Mouse (Mus musculus) regulatory T cell (primary cell): ENCODE results near the gene Scfd2.

Source experiments
- in situ Hi-C: fragments of 300-600 bp; cut with MboI, MseI; formaldehyde crosslinking; loops from one replicate; pipeline ENCODE4 v1.15.1; 2025; ENCODE audit warnings: high pct_unique_total_duplicates

Gene Scfd2

GRCm38 (mm10) chr5:74281480-74281879 lies 250.1 kb downstream of the Scfd2 start:
- in situ Hi-C loops = loop anchor here (5.0 kb wide), 2 partner anchors 344 to 424 kb away; no protein-coding TSS in a partner anchor

GRCm38 (mm10) chr5:74279673-74280072 lies 251.9 kb downstream of the Scfd2 start:
- in situ Hi-C loops = loop anchor here (5.0 kb wide), 2 partner anchors 342 to 422 kb away; no protein-coding TSS in a partner anchor

DNA sequence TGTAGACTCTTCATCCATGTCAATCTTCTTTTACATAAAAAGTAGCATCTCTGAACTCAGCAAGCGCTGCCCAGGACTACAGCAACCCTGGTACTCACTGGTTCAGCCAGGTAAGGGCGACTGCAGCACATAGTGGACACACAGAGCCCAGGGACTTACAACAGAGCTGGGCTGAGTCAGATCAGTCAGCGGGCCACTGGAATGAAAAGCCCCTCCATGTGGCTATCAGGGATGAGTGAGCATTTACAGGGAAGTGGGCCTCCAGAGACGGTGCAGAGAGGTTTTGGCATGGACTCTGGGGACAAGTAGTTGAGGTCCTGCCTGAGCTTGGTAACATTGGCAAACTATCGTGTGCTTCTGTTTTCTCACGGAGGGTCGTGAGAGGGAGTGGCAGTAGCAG lies 253.1 kb downstream of the Scfd2 start:
- in situ Hi-C loops = no loop called here

GRCm38 (mm10) chr5:74277712-74278111 lies 253.8 kb downstream of the Scfd2 start:
- in situ Hi-C loops = no loop called here

DNA sequence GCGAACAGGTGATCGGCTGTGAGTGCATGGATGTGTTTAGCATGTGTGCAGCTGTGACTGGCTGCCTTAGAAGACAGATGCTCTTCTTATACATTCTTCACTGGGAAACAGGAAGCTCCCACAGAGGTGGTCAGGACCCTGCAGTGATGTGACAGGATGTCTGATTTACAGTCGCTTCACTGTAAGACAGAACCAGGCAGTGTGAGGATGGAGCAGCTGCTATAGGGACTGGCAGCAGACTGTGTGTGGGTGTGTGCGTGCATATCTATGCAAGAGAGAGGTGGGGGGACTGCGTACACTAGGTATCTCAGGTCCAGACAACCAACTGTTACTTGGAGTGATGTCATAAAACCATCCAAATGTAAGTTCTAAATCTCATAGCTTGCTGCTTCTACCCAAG lies 254.3 kb downstream of the Scfd2 start:
- in situ Hi-C loops = no loop called here

DNA sequence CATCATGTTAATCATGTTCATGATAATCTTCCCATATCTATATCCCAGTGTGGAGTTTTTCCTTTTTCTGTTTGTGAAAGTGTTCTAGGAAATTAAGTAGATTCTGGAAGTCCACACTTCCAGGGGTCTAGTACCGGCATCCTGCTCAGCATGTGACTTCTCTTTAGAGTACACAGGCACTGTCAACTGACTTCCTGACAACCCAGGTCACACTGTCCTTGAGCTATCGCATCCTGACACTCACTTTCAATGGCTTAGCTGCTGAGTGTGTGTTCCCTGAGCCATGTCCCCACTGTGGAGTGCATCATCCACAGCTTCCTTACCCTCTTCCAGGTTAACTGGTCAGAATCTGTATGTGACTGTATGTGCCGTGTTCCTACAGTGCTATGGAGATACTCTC lies 258.2 kb downstream of the Scfd2 start:
- in situ Hi-C loops = no loop called here

DNA sequence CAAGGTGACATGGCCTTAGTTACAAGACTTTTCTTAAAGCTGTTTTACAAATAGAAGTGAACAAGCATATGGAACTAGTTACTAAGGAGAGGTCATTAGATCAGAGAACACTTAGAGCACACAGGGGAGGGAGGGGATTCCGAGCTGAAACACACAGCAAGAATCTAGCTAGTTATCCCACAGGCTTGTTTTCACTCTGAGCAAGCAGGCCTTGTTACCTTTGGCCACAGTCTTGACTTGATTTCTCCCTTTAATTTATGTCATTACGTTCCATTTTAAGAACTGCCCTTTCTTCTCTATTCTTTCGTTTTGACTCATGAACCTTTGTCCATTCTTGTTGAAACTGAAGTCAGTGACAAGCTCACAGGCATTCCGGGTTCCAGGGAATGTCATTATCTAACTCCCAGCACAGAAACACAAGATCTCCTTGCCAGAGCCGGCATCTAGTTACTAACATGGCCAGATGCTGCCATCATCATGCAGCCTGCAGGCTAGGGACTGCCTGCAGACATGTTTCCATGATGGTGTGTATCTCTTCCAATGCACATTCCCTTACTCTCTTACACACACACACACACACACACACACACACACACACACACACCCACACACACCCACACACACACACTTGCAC lies 263.7 kb downstream of the Scfd2 start:
- in situ Hi-C loops = loop anchor here (5.0 to 10.0 kb wide), 2 partner anchors 66 to 173 kb away; no protein-coding TSS in a partner anchor

- in situ Hi-C loops = loop anchor here (5.0 to 10.0 kb wide), 2 partner anchors 65 to 172 kb away; no protein-coding TSS in a partner anchor
These were observed 264.4 kb downstream of the Scfd2 start for GRCm38 (mm10) chr5:74267196-74267595.

GRCm38 (mm10) chr5:74266476-74266819 lies 265.1 kb downstream of the Scfd2 start:
- in situ Hi-C loops = loop anchor here (5.0 to 10.0 kb wide), 2 partner anchors 64 to 172 kb away; no protein-coding TSS in a partner anchor

DNA sequence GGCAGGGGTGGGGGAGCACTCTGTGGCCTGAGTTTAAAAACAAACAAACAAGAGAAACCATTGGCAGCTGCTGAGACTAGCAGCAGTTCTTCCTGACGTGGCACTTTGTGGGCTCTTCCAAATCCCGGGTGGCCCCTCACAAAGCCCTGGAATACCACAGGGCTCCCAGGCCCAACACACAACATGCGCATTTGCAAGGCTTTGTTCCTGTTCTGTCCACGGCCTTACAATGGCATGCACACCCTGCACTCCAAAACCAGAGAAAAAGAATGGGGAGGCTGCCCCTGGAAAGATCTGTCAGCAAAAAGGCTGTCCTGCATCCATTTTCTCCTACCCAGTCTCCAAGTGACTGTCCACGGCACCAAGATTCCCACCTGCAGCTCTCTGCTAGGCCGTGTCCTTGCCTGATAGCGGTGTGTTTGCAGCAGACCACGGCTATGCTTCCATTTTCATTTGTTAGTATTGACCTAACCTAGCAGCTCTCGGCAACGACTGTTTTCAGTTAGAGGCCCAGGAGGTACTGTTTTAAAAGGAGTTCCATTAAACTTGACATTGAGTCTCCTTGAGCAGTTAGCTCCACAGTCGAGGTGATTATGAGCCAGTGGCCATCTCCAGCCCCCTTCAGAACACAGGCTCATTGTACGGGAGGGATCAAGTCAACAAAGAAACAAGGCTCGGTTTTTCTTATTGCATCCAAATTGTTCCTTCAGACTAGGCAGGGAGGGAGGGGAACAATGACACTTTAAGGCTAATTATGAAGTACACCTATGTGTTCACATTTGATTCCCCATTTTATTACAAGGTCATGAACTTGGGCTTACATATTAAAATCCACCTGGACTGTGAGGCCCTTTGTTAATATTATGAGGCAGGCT lies 265.7 kb downstream of the Scfd2 start:
- in situ Hi-C loops = loop anchor here (5.0 to 10.0 kb wide), 2 partner anchors 64 to 171 kb away; no protein-coding TSS in a partner anchor

DNA sequence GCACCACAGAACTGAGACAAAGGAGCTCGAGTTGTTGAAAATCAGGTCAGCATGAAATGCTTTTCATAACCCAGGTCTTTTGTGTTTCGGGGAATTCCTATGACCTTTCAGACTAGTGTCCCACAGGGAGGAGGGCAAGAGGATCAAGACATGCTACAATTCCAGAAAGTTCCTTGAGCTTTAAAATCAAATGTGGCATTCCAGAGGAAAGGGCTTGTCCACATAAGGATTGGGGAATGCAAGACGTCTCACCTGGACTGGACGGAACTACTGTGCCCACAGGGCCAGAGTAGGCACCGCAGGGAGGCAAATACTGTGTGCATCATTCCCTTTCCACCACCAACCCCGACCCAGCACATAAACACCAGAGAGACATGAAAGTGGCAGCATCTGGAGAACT lies 266.4 kb downstream of the Scfd2 start:
- in situ Hi-C loops = loop anchor here (5.0 to 10.0 kb wide), 2 partner anchors 63 to 170 kb away; no protein-coding TSS in a partner anchor

GRCm38 (mm10) chr5:74264541-74264940 lies 267.0 kb downstream of the Scfd2 start:
- in situ Hi-C loops = loop anchor here (10.0 kb wide), 1 partner anchor 170 kb away; no protein-coding TSS in a partner anchor

DNA sequence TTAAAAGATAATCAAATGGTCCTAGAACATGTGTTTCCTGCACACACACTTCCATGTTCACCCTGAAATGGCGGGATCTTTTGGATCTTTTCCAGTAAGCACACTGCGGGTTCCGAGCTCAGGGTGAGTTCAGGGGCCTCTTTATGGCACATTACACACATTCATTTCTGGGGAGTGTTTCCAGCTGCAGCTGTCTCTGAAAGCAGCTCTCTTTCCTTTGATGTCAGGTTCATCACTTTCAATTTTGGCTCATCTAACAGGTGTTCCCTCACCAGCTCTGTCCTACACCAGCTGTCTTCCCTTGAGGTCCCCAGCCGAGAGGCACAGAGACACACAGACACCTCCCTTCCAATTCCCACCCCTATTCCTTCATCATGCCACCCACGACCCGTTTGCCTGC lies 270.5 kb downstream of the Scfd2 start:
- in situ Hi-C loops = loop anchor here (10.0 kb wide), 1 partner anchor 166 kb away; no protein-coding TSS in a partner anchor

GRCm38 (mm10) chr5:74260378-74260809 lies 271.2 kb downstream of the Scfd2 start:
- in situ Hi-C loops = loop anchor here (10.0 kb wide), 1 partner anchor 166 kb away; no protein-coding TSS in a partner anchor

DNA sequence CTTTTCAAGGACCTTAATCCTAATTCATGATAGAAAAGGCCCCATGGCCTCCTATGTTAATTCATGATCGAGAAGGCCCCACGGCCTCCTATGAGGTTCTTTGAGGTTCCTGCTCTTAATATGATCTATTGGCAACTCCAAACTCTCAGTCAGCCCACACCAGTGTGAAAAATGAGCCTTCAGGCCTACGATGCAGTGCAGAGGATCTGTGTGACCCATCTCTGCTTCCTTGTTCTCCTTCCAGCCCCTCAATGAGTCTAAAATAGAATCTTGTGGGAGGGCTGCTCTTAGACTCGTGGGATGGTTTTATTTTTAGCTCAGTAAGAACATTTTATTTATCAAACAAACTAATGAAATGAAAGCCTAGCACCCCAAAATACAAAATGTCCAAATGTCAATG lies 274.9 kb downstream of the Scfd2 start:
- in situ Hi-C loops = no loop called here

DNA sequence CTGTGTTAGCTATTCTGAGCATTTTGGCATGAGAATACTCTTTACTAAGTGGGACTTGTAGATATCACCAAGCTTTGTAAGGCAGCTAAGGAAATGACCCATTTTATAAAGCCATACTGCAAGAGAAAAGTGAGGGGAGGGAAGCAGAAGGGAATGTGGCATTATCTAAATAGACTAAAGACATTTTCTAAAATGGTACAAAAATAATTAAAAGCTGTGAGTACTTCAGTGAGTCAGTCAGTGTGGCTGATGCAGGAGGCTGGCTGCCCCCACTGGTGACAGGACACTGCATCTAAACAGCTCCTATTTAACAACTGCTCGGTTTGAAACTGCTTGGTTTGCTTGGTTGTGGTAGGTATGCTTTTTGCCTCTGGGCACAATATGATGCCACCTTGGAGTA lies 276.6 kb downstream of the Scfd2 start:
- in situ Hi-C loops = no loop called here

- in situ Hi-C loops = no loop called here
These were observed 277.7 kb downstream of the Scfd2 start for GRCm38 (mm10) chr5:74253724-74254328.

DNA sequence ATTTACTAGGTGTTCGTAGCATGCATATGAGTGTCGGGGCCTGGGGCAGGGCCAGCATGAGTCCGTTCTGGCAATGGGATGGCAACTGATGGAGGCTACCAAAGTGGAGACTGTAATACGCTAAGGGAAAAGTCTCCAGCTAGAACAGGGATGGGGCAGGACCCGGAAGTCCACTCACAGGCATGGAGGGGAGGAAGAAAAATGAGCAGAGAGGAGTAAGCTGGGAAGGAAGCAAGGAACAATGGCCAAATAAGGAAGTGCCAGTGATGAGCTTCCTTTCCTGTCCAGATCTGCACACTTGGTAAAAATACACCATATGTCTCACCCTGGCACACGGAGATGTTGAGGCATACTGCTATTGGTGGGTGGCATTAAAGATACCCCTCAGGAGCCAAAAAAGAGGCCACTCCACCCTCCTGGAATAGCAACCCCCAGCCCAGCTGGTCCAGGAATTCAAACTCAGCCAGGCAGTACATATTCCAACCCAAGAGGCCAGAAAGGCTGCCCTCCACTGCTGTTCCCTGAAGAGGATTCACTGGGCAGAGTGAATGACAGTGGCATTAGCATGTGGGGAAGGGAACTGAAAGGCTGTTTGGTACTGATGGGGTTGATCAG lies 278.8 kb downstream of the Scfd2 start:
- in situ Hi-C loops = no loop called here

GRCm38 (mm10) chr5:74250947-74251346 lies 280.6 kb downstream of the Scfd2 start:
- in situ Hi-C loops = no loop called here

DNA sequence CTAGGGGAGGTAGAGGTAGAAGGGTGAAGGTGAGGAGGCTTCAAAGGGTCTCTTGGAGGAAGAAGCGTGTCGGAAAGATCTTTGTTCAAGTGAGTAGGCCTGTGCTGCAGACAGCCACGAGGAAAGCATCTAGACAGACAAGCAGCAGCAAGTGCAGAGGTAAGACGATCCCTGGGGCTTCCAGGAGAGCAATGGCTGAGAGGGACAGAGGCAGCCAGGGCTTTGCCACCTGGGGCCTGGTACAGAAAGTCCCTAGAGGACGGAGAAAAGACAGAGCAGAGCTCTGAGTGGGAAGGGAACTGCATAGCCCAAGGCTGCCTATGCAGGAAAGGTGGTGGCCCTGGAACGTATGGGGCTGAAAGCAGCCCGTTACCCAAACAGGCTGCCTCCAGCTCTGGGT lies 281.3 kb downstream of the Scfd2 start:
- in situ Hi-C loops = no loop called here

DNA sequence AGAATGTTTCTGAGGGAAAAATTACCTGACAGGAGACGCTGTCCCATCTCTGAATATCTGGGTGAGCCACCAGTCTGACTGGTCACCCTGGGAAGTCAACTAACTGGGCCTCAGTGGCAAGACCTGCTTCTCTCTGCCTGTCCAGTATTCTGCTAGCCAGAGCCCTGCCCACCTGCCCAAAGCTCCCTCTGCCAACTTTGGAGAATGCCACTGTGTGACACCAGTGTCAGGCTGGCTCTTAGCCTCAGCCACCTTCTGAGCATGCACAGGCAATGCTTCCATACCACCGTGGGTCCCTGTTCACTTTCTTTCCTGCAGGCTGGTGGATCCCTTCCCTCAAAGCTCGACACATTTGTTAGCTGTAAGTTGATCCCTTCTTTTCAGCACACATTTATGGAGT lies 281.8 kb downstream of the Scfd2 start:
- in situ Hi-C loops = no loop called here
